Mouse (Mus musculus) lung, adult 2 months (tissue): Measurements from ENCODE around the gene Gm13287. TPM values are rescaled to one million over a fixed set of nuclear protein-coding genes. Genes with fewer than 3 reads are reported as not detected.
A peak's percentile ranks its signal among the peaks of the same experiment; 100 is the strongest.
"Not testable (repeated sequence)": the region's sequence is repeated elsewhere in the genome, so short reads cannot be mapped to it uniquely, and the experiment has no call there.

Source experiments
- DNase-seq: peaks from one replicate; pipeline ENCODE4 v3.0.0; 2022
- H3K4me1 ChIP-seq: fragments of 200-500 bp; 2 replicates; pipeline ENCODE4 v1.6.1; 2011; ENCODE audit warnings: low read length; ENCODE audit not compliant: control insufficient read depth, insufficient read depth
- H3K4me3 ChIP-seq: fragments of 200-500 bp; replicated peaks from 2 replicates; pipeline ENCODE3; 2011; ENCODE audit warnings: low read depth, mild to moderate bottlenecking, control low read depth, low read length; ENCODE audit errors: extremely low read depth
- CTCF ChIP-seq: fragments of 200-500 bp; IDR thresholded peaks from 2 replicates; pipeline ENCODE4 v1.5.1; 2011; ENCODE audit warnings: mild to moderate bottlenecking, low read length, control low read depth; ENCODE audit not compliant: insufficient read depth
- whole genome bisulfite sequencing: fragments of 180-500 bp; shearing (Covaris S2); methylation state at CpG from one replicate; pipeline ENCODE4 v1.1.7; 2018; 5-methylcytosine and 5-hydroxymethylcytosine counted together
- polyA plus RNA-seq: library from polyadenylated mRNA; depleted of rRNA; stranded (reverse); fragments of >200 nt; gene quantifications from 2 replicates; pipeline ENCODE4 v1.2.3, GENCODE M21; 2012

Gm13287 gene
- polyA plus RNA-seq, 1 experiment = not detected

GRCm38 (mm10) chr4:88781831-88782230 is 21.2 kb upstream of the Gm13287 start, which contains the start of gene Ifnz:
Gene Ifnz, plus strand, starts transcription at chr4:88782131.
- WGBS = 10% methylated on average over 4 of the region's 7 CpGs
- H3K4me1 ChIP-seq, H3K4me3 ChIP-seq, DNase-seq: not testable (repeated sequence)

- not testable (repeated sequence) for H3K4me3 ChIP-seq, H3K4me1 ChIP-seq, DNase-seq
- 2% methylated on average over 19 of the region's 31 CpGs for WGBS
Measured at GRCm38 (mm10) chr4:88782335-88782734, 20.7 kb upstream of the Gm13287 start.

GRCm38 (mm10) chr4:88785409-88785808 is 17.6 kb upstream of the Gm13287 start, which contains the start of gene Gm13276:
Gene Gm13276, plus strand, starts transcription at chr4:88785709.
- not testable (repeated sequence) for H3K4me1 ChIP-seq, DNase-seq, H3K4me3 ChIP-seq
- WGBS = no CpG with 5 or more reads among the region's 27 CpGs

GRCm38 (mm10) chr4:88788402-88788801 is 14.7 kb upstream of the Gm13287 start, which contains the start of gene Gm13277:
Gene Gm13277, plus strand, starts transcription at chr4:88788632.
- peak; percentile 38 for TF ChIP-seq CTCF
- not testable (repeated sequence) for H3K4me3 ChIP-seq, H3K4me1 ChIP-seq
- DNase-seq = peak; percentile 38
- WGBS = 0% methylated on average over 4 of the region's 28 CpGs

- no CpG with 5 or more reads among the region's 28 CpGs for WGBS
- not testable (repeated sequence) for H3K4me3 ChIP-seq, DNase-seq, H3K4me1 ChIP-seq
Measured at GRCm38 (mm10) chr4:88791250-88791649, 11.8 kb upstream of the Gm13287 start, which contains the start of gene Gm13278. Gene Gm13278, plus strand, starts transcription at chr4:88791550.

- peak; percentile 78 for DNase-seq
- 1% methylated on average over 15 of the region's 52 CpGs for WGBS
- not testable (repeated sequence) for H3K4me1 ChIP-seq, H3K4me3 ChIP-seq
Measured at GRCm38 (mm10) chr4:88793936-88794675, 8.9 kb upstream of the Gm13287 start, which contains the start of gene Gm13275. Gene Gm13275, plus strand, starts transcription at chr4:88794487.

GRCm38 (mm10) chr4:88797097-88797496 is 6.0 kb upstream of the Gm13287 start, which contains the start of gene Gm13279:
Gene Gm13279, plus strand, starts transcription at chr4:88797397.
- not testable (repeated sequence) for H3K4me1 ChIP-seq, DNase-seq
- WGBS = no CpG with 5 or more reads among the region's 28 CpGs

GRCm38 (mm10) chr4:88799365-88799764 is 3.7 kb upstream of the Gm13287 start, which contains the start of gene Gm13285:
Gene Gm13285, plus strand, starts transcription at chr4:88799665.
- H3K4me3 ChIP-seq, H3K4me1 ChIP-seq, DNase-seq: not testable (repeated sequence)
- WGBS = 4% methylated on average over 6 of the region's 7 CpGs

More at GRCm38 (mm10) chr4:88797097-88797496, 6.0 kb upstream of the Gm13287 start, which contains the start of gene Gm13279:
- not testable (repeated sequence) for H3K4me3 ChIP-seq

GRCm38 (mm10) chr4:88805231-88805630 is 2.2 kb downstream of the Gm13287 start, which contains the start of gene Gm13288:
Gene Gm13288, plus strand, starts transcription at chr4:88805531.
- DNase-seq, H3K4me3 ChIP-seq, H3K4me1 ChIP-seq: not testable (repeated sequence)
- no CpG with 5 or more reads among the region's 8 CpGs for WGBS

- not testable (repeated sequence) for H3K4me3 ChIP-seq, H3K4me1 ChIP-seq
- WGBS = 0% methylated on average over 9 of the region's 34 CpGs
- DNase-seq = peak; percentile 5
Measured at GRCm38 (mm10) chr4:88805761-88806160, 2.7 kb downstream of the Gm13287 start.

GRCm38 (mm10) chr4:88815928-88816327 is 12.9 kb downstream of the Gm13287 start, which contains the start of gene Ifna7:
Gene Ifna7, plus strand, starts transcription at chr4:88816228.
- H3K4me1 ChIP-seq = no peaks in the 10 kb centered on the region
- DNase-seq = no peak
- H3K4me3 ChIP-seq = no peak within 1 kb of the TSS
- 41% methylated on average over 3 of the region's 3 CpGs for WGBS
- TF ChIP-seq CTCF = no peak
